Mouse (Mus musculus) midbrain, embryonic 14.5 days (tissue): Measurements from ENCODE around the gene Gata2. TPM values are rescaled to one million over a fixed set of nuclear protein-coding genes. Genes with fewer than 3 reads are reported as not detected.

Experiments
- ATAC-seq: fragments of 200-750 bp; cut with Nextera tagmentation; 2 replicates; pipeline ENCODE4 v1.8.0; 2017; ENCODE audit warnings: moderate number of reproducible peaks, moderate library complexity; ENCODE audit not compliant: low FRiP score, low TSS enrichment
- DNase-seq: peaks from one replicate; pipeline ENCODE4 v3.0.0-alpha.2; 2015
- H3K27ac ChIP-seq: fragments of 300-500 bp; sonication (generic); replicated peaks from 2 replicates; pipeline ENCODE4 v1.5.1; 2014; ENCODE audit warnings: mild to moderate bottlenecking, low read depth, low read length, moderate library complexity
- H3K27me3 ChIP-seq: fragments of 300-500 bp; sonication (generic); 2 replicates; pipeline ENCODE4 v1.6.1; 2014; ENCODE audit warnings: low read length, control low read depth, mixed read lengths; ENCODE audit not compliant: control insufficient read depth, insufficient read depth
- H3K36me3 ChIP-seq: fragments of 300-500 bp; sonication (generic); 2 replicates; pipeline ENCODE4 v1.6.1; 2014; ENCODE audit warnings: low read length, control low read depth; ENCODE audit not compliant: control insufficient read depth, insufficient read depth
- H3K4me1 ChIP-seq: fragments of 300-500 bp; sonication (generic); 2 replicates; pipeline ENCODE4 v1.6.1; 2014; ENCODE audit warnings: mild to moderate bottlenecking, antibody characterized with exemption, low read length, control low read depth; ENCODE audit not compliant: control insufficient read depth, insufficient read depth
- H3K4me2 ChIP-seq: fragments of 300-500 bp; sonication (generic); 2 replicates; pipeline ENCODE4 v1.6.1; 2014; ENCODE audit warnings: mild to moderate bottlenecking, low read length, moderate library complexity
- H3K4me3 ChIP-seq: fragments of 300-500 bp; sonication (generic); replicated peaks from 2 replicates; pipeline ENCODE4 v1.5.1; 2014; ENCODE audit warnings: low read depth, low read length
- H3K9ac ChIP-seq: fragments of 300-500 bp; sonication (generic); replicated peaks from 2 replicates; pipeline ENCODE4 v1.6.1; 2014; ENCODE audit warnings: mild to moderate bottlenecking, low read length, moderate library complexity
- H3K9me3 ChIP-seq: fragments of 300-500 bp; sonication (generic); 2 replicates; pipeline ENCODE4 v1.6.1; 2016; ENCODE audit warnings: low read length, control low read depth, mixed read lengths; ENCODE audit not compliant: control insufficient read depth
- WGBS: fragments of 180-500 bp; shearing (Covaris S2); extraction: QIAGEN DNeasy Blood & Tissue Kit; methylation state at CpG from one replicate; pipeline ENCODE4 v1.1.7; 2014; 5-methylcytosine and 5-hydroxymethylcytosine counted together
- polyA plus RNA-seq: library from polyadenylated mRNA; unstranded; fragments of >200 nt; fragmentation: Nextera tagmentation; extraction: Ambion mirVana; gene quantifications from 2 replicates; pipeline ENCODE4 v1.2.1, GENCODE M21; 2014

Gata2 gene
- polyA plus RNA-seq, 1 experiment from 2014 or later = 23.0 TPM

DNA sequence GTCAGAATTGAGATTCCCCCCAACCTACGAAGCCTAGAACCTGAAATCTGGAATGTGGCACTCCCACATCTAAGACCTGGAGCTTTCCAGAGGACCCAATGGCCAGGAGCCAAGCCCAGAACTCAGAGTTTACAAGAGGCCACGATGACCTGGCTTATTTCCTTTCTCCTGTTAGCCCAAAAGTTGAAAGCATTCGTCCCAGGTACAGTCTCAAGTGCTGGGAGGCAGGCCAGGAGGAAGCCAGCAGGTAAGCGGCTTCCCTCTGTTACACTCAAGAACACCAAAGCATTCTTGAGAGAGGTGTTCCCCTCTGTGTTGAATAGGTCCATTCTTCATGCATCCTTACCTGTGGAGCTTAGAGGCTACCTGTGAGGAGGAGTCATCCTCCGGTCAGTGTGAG lies 15.8 kb downstream of the Gata2 start:
- ATAC-seq = no peak
- H3K9me3 ChIP-seq = no peaks in the 10 kb centered on the region
- 0 out of 2 replicates have a peak, but pooled peaks cover 2% of the 10 kb centered on the region for H3K4me1 ChIP-seq
- 82% methylated on average over 5 of the region's 5 CpGs for WGBS
- H3K4me3 ChIP-seq = no peak overlapping the region
- peaks cover 29% of the 10 kb centered on the region for H3K27me3 ChIP-seq
- DNase-seq = no peak
- H3K27ac ChIP-seq = no peak overlapping the region
- no peaks in the 10 kb centered on the region for H3K36me3 ChIP-seq
- H3K4me2 ChIP-seq = no peak overlapping the region
- H3K9ac ChIP-seq = no peak overlapping the region

DNA sequence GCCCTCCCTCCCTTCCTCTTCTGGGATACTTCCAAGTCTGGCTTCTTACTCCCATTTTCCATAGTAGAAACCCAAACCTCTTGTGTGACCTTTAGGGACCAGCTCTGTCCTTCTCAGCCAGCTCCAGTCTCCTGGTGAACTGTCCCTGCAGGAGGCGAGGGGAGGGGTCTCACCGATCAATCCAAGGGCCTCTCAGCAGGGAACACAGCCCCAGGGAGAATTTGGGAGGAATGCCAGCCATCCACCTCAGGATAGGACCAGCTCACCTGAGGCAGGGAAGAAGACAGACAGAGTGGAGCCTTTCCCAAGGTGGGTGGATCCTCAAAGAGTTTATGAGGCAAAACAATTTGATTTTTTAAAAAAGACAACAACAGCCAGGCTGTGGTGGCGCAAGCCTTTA lies 16.5 kb downstream of the Gata2 start:
- Histone ChIP-seq H3K36me3 (no peaks in the 10 kb centered on the region), H3K27me3 (peaks cover 23% of the 10 kb centered on the region), H3K9ac (no peak overlapping the region), H3K4me2 (no peak overlapping the region), H3K4me3 (no peak overlapping the region), H3K27ac (no peak overlapping the region), H3K9me3 (no peaks in the 10 kb centered on the region), H3K4me1 (no peaks in the 10 kb centered on the region)
- 59% methylated on average over 3 of the region's 3 CpGs for WGBS
- ATAC-seq (no peak), DNase-seq (no peak)

DNA sequence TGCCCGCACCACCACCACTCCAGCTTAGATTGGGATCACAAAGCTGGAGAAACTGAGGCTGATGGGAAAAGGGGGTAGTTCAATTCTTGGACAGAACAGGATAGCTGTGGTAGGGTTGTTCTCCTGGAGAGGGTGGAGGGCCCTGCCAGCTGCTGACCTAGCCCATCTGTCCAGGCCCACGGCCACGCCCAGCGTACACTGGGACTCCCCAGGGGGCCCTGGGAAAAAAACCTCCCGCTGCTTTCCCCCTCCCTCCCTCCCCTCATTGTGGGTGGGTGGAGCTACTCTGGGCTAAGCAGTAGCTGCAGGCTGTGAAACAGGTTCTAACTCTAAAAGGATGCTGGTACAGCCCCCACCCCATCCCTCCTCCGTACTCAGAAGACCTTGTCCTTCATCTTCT lies 22.1 kb downstream of the Gata2 start:
- no peak for DNase-seq
- Histone ChIP-seq H3K9me3 (no peaks in the 10 kb centered on the region), H3K36me3 (no peaks in the 10 kb centered on the region), H3K4me2 (no peak overlapping the region), H3K4me1 (no peaks in the 10 kb centered on the region), H3K9ac (no peak overlapping the region), H3K27ac (no peak overlapping the region), H3K4me3 (no peak overlapping the region), H3K27me3 (no peaks in the 10 kb centered on the region)
- no peak for ATAC-seq
- 32% methylated on average over 6 of the region's 6 CpGs for WGBS

DNA sequence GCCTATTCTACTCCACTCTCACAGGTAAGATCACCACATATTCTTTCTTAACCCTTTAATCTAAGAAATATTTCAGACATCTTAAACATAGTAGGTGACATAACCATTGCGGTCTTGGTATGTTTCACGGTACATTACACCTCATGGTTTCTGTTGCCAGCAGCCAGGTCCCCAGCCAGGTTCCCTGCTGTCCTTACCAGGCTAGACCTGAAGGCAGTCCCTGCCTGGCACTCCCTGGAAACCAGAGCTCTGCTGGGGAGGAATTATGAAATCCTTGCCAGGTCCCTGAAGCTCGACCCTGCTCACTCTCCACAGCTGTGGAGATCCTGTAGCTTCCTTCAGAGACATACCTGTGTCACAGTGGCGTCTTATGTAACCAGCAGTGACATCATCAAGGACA lies 22.5 kb downstream of the Gata2 start:
- H3K4me3 ChIP-seq = no peak overlapping the region
- no peaks in the 10 kb centered on the region for H3K9me3 ChIP-seq
- no peaks in the 10 kb centered on the region for H3K4me1 ChIP-seq
- H3K27me3 ChIP-seq = no peaks in the 10 kb centered on the region
- 79% methylated on average over 4 of the region's 4 CpGs for WGBS
- no peak overlapping the region for H3K27ac ChIP-seq
- no peaks in the 10 kb centered on the region for H3K36me3 ChIP-seq
- no peak overlapping the region for H3K4me2 ChIP-seq
- ATAC-seq (no peak), DNase-seq (no peak)
- H3K9ac ChIP-seq = no peak overlapping the region

DNA sequence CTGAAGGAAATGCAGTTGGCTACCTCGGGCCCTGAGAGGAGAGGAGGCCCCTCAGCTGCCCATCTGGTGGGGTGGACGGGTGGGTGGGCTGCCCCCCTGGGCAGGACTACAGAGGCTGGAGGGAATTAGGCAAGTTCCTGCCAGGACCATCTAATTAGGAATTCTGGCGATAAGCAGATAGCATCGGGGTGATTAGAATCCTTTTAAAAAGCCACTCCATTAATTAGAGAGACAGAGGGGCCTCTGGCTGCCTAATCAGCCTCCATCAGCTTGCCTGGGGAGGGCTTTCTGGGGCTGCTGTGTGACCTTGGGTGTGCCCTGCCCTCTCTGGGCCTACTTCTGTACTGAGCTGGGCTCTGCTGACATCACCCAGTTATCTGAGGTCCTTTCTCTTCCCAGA lies 25.4 kb downstream of the Gata2 start:
- Histone ChIP-seq H3K27me3 (no peaks in the 10 kb centered on the region), H3K4me1 (no peaks in the 10 kb centered on the region), H3K36me3 (no peaks in the 10 kb centered on the region), H3K4me2 (no peak overlapping the region), H3K9ac (no peak overlapping the region), H3K9me3 (no peaks in the 10 kb centered on the region), H3K27ac (no peak overlapping the region), H3K4me3 (no peak overlapping the region)
- ATAC-seq (no peak), DNase-seq (no peak)
- 25% methylated on average over 4 of the region's 4 CpGs for WGBS

DNA sequence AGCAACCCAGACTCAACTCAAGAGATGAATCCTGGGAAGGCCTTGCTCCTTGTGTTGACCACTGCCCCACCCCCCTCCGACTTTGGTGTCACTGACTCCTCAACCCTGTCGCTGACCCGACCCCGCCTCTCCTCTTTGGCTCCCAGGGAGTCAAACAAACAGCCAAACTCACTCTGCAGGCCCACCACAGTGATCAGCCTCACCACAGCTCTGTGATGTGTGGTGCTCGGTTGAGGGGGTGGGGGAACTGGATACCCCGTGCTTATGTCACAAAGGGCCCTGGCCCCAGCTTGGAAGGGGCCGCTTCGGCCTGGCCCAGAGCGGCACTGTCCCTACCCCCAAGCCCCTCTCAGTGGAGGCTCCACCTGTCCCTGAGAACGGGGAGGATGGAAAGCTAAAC lies 28.3 kb downstream of the Gata2 start, which contains the start of gene Dnajb8:
Gene Dnajb8, plus strand, starts transcription at position 301 of the 400 bp plus-strand sequence.
- H3K4me1 ChIP-seq = peaks cover 3% of the 10 kb centered on the region; the same call in 1 of the 2 replicates
- H3K4me2 ChIP-seq = no peak within 1 kb of the TSS
- ATAC-seq (no peak), DNase-seq (no peak)
- H3K27ac ChIP-seq = no peak within 1 kb of the TSS
- no peak within 1 kb of the TSS for H3K4me3 ChIP-seq
- no peaks in the 10 kb centered on the region for H3K9me3 ChIP-seq
- H3K27me3 ChIP-seq = no peaks in the 10 kb centered on the region
- WGBS = 43% methylated on average over 10 of the region's 10 CpGs
- H3K9ac ChIP-seq = no peak within 1 kb of the TSS
- no peaks in the 10 kb centered on the region for H3K36me3 ChIP-seq

DNA sequence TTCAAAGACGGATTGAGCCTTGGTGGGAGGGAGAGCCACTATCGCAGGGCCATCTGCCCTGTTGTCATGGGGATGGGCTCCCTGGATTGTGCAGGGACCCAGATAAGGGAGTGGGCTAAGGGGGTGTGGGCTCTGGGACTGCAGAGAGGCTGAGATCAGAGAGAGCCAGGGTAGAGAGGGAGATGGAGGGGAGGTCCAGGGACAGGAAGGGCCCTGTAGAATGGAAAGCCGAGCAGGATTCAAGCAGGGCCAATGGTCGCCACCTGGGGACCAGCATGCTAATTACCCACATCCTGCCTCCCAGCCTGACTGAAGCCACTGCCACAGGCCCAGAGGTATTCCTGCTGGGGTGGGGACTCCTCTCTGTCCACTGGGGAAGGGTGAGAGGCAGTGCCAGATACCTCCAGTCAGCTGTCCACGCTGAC lies 32.9 kb downstream of the Gata2 start:
- H3K4me1 ChIP-seq = peaks cover 4% of the 10 kb centered on the region; the same call in 1 of the 2 replicates
- peak; percentile 53; the same call in 1 of the 2 replicates for ATAC-seq
- no peaks in the 10 kb centered on the region for H3K36me3 ChIP-seq
- 9% methylated on average over 5 of the region's 5 CpGs for WGBS
- peak; percentile 36 for DNase-seq
- no peak overlapping the region for H3K4me2 ChIP-seq
- H3K27ac ChIP-seq = no peak overlapping the region; the same call in 1 of the 2 replicates
- H3K9me3 ChIP-seq = no peaks in the 10 kb centered on the region
- H3K4me3 ChIP-seq = no peak overlapping the region
- no peak overlapping the region for H3K9ac ChIP-seq
- no peaks in the 10 kb centered on the region for H3K27me3 ChIP-seq

DNA sequence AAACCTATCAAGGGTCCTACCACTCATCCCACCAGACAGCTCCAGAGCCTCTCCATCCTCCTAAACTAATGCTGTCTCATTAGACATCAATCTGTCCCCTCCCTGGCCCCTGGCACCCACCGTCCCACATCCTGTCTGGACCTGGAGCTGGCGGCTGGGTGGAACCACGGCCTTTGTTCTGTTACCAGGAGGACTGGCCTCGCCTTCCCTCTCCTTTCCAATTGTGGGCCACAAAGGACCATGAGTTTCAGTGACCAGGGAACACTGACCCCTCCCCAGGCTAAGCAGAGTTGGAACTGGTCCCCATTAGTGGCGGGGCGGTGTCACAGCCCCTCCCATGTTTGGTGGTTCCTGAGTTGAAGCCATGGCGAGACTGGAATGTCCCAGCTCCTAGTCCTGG lies 33.8 kb downstream of the Gata2 start:
- Histone ChIP-seq H3K9ac (no peak overlapping the region), H3K4me1 (peaks cover 4% of the 10 kb centered on the region; the same call in 1 of the 2 replicates), H3K4me2 (no peak overlapping the region), H3K36me3 (no peaks in the 10 kb centered on the region), H3K4me3 (no peak overlapping the region), H3K27ac (no peak overlapping the region), H3K9me3 (no peaks in the 10 kb centered on the region), H3K27me3 (no peaks in the 10 kb centered on the region)
- no peak for DNase-seq
- 78% methylated on average over 7 of the region's 7 CpGs for WGBS
- no peak for ATAC-seq

DNA sequence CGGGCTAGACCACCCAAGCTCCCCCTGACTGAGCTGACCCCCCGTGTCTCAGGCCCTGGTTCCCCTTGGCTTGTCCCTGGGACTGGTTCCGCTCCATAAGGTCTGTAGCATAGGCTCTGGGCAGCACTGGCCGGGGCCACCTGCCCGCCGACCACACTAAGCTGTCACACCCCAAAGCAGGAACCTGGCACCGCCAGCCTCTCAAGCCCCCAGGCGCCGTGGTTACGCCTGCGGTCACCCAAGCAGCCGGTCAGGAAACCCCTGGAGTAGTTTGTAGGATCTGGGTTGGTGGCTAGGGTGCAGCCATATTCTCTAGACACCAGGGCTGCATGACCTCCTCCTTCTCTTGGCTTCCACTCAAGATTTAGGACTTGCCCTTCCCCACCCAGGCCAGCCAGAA lies 35.5 kb downstream of the Gata2 start:
- WGBS = 82% methylated on average over 12 of the region's 12 CpGs
- DNase-seq (no peak), ATAC-seq (no peak)
- Histone ChIP-seq H3K36me3 (no peaks in the 10 kb centered on the region), H3K4me2 (no peak overlapping the region), H3K4me3 (no peak overlapping the region), H3K9ac (no peak overlapping the region), H3K27me3 (no peaks in the 10 kb centered on the region), H3K9me3 (no peaks in the 10 kb centered on the region), H3K27ac (no peak overlapping the region), H3K4me1 (peaks cover 4% of the 10 kb centered on the region; the same call in 1 of the 2 replicates)
